Mouse (Mus musculus) embryo, embryonic 11 days (tissue): ENCODE measurements around the gene Bst1.

Experiments used
- DNase-seq: peaks from one replicate; pipeline ENCODE4 v3.0.0-alpha.2; 2015

Gene Bst1

DNA sequence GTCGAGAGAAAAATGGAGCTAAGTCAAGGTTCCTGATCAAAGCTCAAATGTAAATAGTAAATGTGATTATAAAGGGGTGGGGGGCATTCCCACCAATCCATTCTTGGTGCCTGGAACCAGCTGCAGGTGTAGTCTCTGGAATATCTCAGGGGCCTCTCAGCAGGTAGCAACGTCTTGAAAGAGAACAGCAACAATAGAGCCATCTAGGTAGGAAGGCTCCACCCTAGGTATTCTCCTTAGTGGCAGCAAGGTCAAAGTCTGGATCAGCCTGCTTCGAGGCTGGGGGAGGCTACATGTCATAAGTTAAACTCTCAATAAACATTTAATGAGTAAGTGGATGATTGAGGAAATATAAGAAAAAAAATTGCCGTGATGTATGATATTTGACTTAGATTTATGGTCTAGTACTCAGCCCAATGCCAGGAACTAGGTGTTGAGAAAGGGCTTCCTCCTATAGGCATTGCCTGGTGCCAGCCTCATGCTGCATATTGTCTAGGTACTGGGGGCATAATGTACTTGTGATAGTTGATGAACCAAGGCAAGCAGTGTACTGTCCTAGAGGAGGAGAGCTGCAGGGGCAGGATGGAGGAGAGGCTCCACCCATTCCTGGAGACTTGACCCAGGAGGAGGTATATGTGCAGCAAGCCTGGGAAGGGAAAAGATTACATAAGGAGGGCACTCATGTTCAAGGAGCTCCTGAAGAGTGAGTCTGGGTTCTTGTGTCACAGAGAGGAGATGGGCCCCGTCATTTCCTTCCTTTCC is 42.2 kb downstream of the Bst1 start:
- DNase-seq = no peak

- DNase-seq = no peak
Measured at GRCm38 (mm10) chr5:43863642-43864041, 45.0 kb downstream of the Bst1 start.

GRCm38 (mm10) chr5:43865316-43865715 is 46.6 kb downstream of the Bst1 start:
- no peak for DNase-seq

GRCm38 (mm10) chr5:43868253-43868652 is 49.6 kb downstream of the Bst1 start, which contains the start of gene Cd38:
Gene Cd38 (plus strand): TSS chr5:43868553.
- DNase-seq = no peak

DNA sequence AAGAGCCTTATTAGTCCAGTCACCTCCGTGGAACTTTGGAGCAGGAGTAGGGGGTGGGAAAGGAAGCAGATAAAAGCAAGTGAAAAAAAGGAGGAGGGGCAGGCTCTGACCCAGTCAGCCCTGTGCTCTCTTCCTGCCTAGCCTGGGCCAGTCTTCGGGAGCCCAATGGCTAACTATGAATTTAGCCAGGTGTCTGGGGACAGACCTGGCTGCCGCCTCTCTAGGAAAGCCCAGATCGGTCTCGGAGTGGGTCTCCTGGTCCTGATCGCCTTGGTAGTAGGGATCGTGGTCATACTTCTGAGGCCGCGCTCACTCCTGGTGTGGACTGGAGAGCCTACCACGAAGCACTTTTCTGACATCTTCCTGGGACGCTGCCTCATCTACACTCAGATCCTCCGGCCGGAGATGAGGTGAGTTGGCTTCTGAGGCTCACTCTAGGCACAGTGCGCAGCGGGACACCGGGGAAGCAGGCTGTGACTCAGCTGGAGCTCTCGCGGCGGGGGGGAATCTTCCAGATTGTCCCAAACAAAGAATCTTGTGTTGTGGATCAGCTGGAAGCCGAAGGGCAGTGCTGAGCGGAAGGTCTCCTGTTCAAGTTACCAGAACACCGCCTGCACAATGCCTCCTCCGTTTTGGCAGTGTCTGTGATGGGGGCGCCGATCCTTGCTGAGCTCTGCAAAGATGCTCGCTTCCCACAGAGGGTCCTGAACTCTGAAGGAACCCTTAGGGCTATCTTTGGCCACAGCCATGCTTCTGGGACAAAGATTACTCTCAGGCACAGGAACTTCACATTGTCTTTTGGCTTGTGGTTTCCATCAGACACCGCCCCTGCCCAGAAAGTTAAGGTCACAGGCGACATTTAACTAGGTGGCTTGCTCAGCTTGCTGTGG is 50.3 kb downstream of the Bst1 start:
- DNase-seq = peak; percentile 62

GRCm38 (mm10) chr5:43871845-43872244 is 53.2 kb downstream of the Bst1 start:
- DNase-seq = no peak

DNA sequence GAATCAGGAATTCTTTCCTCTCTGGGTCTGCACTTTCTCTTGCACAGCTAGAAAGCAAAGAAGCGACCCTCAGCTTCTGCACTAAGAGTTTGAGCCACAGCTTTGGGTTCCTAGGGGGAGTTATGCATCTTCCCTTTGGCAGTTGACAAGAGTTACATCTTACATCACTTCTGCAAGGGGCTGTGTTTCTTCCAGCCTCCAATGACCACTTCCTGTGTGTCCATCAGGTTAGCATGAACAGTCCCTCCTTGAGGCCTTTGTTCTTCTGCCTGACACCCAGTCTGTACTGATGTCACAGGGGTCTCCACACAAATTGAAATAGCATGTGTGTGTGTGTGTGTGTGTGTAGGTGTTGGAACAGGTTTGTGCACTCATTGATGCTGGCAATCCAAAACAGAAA is 54.0 kb downstream of the Bst1 start:
- no peak for DNase-seq

DNA sequence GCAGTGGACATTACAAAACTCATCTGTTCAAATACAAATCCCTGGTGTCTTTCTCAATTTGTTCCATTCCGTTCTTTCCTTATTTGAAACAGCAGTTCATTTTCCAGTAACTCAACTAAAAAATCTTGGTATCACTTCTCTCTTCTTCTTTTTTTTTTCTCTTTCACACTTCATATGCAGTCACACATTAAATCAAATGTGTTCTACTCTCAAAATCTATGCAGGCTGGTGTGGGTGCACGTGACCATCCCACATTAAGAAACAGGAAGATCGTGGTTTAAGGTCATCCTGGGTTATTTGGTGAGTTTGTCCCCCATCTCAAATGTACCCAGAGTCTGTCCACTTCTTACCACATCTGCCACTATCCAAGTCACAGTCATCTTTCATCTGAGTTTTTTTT is 63.3 kb downstream of the Bst1 start:
- DNase-seq = no peak

DNA sequence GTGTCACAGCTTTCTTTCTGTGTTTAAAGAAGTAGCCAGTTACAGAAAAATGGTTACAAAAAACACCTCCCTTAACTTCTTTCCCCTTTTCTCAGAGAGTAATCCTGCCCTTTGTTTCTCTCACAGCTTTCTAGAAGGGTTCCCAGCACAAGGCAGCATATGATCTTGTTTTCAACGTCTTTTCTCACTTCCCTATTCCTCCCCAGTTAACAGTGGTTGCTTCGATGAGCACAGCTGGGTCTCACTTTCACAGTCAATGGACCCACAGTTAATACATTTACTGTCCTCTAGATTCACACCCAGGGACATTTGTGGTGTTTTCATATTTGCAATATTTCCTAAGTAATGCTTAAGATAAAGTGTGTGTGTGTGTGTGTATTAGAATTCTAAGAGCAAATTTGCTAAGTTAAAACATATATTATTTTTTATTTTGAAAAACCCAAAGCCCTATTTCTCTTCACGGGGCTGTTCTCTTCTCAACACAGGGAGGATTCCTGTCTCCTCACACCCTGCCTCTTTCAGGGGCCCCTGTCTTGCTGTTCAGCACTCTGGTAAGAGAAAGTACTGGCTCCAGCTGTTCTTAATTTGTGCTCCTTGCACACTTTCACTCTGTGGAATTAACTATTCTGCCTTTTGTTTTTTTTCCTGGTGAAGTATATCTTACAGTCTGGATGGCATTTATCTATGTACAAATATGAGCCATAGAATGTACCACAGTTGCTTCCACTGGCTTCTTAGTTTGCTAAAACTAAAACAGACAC is 66.6 kb downstream of the Bst1 start:
- DNase-seq = peak; percentile 54

DNA sequence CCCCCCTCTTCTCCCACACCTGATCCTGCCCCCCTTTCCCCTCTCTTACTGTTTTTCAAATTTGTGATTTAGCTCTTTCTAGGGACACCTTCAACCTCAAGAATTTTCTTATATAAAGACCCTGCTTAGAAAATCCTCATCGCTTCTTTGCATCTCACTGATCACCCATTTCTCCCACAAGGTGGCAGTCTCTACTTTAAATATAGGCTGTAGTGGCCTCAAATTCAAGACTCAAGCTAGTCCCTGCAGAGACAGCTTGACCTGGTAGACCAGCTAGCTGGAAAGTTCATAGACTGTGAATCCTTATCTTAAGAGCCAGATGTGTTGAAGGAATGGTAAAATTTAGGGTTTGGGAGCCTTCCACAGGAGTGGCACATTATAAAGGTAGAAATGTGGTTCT is 73.7 kb downstream of the Bst1 start:
- peak; percentile 68 for DNase-seq
